Mouse (Mus musculus): ENCODE data around the gene Caskin2. TPM values are rescaled to one million over a fixed set of nuclear protein-coding genes. Genes with fewer than 3 reads are reported as not detected.

Gene Caskin2
- polyA plus RNA-seq, 1 experiment from 2014 or later = 17.4 TPM

- ATAC-seq (replicated peaks; ENCODE audit: insufficient number of reproducible peaks, low FRiP score, low TSS enrichment) = no peak
- 77% methylated on average over 6 of the region's 6 CpGs for WGBS (ENCODE audit: insufficient replicate concordance)
- no peaks in the 10 kb centered on the region for H3K27me3 ChIP-seq (ENCODE audit: control insufficient read depth, insufficient read depth, low read length)
- H3K4me1 ChIP-seq (ENCODE audit: control insufficient read depth, insufficient read depth, low read length) = no peaks in the 10 kb centered on the region
- no peaks in the 10 kb centered on the region for H3K9me3 ChIP-seq (replicated peaks; ENCODE audit: control insufficient read depth, low read length)
- H3K9ac ChIP-seq (ENCODE audit: low read depth, low read length) = no peak overlapping the region
- no peak overlapping the region for H3K4me2 ChIP-seq
- no peak overlapping the region for H3K4me3 ChIP-seq (ENCODE audit: low read depth, low read length)
- H3K36me3 ChIP-seq (ENCODE audit: control insufficient read depth, insufficient read depth, low read length) = peaks cover 24% of the 10 kb centered on the region; the same call in 1 of the 2 replicates
- no peak overlapping the region for H3K27ac ChIP-seq (ENCODE audit: low read depth, low read length)
Observed at GRCm38 (mm10) chr11:115786473-115786872, 27.0 kb downstream of the Caskin2 start.

- no peak for ATAC-seq (replicated peaks; ENCODE audit: insufficient number of reproducible peaks, low FRiP score, low TSS enrichment)
- Histone ChIP-seq H3K4me3 (ENCODE audit: low read depth, low read length) (no peak overlapping the region), H3K4me2 (peak overlapping the region; percentile 56), H3K36me3 (ENCODE audit: control insufficient read depth, insufficient read depth, low read length) (no peaks in the 10 kb centered on the region), H3K27ac (ENCODE audit: low read depth, low read length) (peak overlapping the region; percentile 91), H3K4me1 (ENCODE audit: control insufficient read depth, insufficient read depth, low read length) (peaks cover 49% of the 10 kb centered on the region), H3K9me3 (replicated peaks; ENCODE audit: control insufficient read depth, low read length) (no peaks in the 10 kb centered on the region), H3K27me3 (ENCODE audit: control insufficient read depth, insufficient read depth, low read length) (no peaks in the 10 kb centered on the region), H3K9ac (ENCODE audit: low read depth, low read length) (peak overlapping the region; percentile 64)
- WGBS (ENCODE audit: insufficient replicate concordance) = 19% methylated on average over 20 of the region's 20 CpGs
Observed at GRCm38 (mm10) chr11:115780141-115781070, 33.0 kb downstream of the Caskin2 start.

DNA sequence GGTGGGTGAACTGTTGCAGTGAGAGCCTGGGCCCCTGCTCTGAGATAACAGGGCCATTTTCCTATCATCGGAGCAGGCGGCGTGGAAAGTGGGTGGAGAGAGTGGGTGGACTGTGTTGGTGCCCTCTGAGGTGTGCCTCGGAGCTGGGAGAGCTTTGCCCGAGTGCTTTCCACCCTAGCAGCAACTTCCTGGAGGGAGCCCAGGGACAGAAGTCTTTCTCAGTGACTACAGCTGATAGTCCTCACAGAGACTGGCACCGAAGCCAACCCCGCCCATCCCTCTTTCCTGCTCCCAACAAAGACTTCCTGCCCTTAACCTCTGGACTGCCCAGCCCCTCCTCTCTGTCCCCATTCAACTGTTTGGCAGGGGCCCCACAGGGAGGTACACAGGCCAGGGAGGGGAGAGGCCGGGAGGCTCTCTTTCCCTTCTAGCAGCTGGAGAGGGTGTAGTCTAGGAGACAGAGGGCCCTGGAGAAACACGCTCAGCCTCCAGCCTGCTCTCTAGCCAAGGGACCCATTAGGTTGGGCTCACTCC lies 34.3 kb downstream of the Caskin2 start:
- H3K4me2 ChIP-seq = peak overlapping the region; percentile 56

GRCm38 (mm10) chr11:115777487-115778335 lies 35.7 kb downstream of the Caskin2 start:
- H3K9ac ChIP-seq (ENCODE audit: low read depth, low read length) = no peak overlapping the region
- H3K4me3 ChIP-seq (ENCODE audit: low read depth, low read length) = no peak overlapping the region
- H3K4me1 ChIP-seq (ENCODE audit: control insufficient read depth, insufficient read depth, low read length) = peaks cover 59% of the 10 kb centered on the region
- no peaks in the 10 kb centered on the region for H3K9me3 ChIP-seq (replicated peaks; ENCODE audit: control insufficient read depth, low read length)
- H3K36me3 ChIP-seq (ENCODE audit: control insufficient read depth, insufficient read depth, low read length) = no peaks in the 10 kb centered on the region
- H3K27me3 ChIP-seq (ENCODE audit: control insufficient read depth, insufficient read depth, low read length) = no peaks in the 10 kb centered on the region
- H3K4me2 ChIP-seq = no peak overlapping the region
- WGBS (ENCODE audit: insufficient replicate concordance) = 85% methylated on average over 17 of the region's 17 CpGs
- 0 out of 2 replicates have a peak overlapping the region, but pooled peaks have one; percentile 29 for H3K27ac ChIP-seq (ENCODE audit: low read depth, low read length)
- ATAC-seq (replicated peaks; ENCODE audit: insufficient number of reproducible peaks, low FRiP score, low TSS enrichment) = no peak

More for the DNA sequence above, 34.3 kb downstream of the Caskin2 start:
- no peaks in the 10 kb centered on the region for H3K9me3 ChIP-seq (replicated peaks; ENCODE audit: control insufficient read depth, low read length)
- H3K4me3 ChIP-seq (ENCODE audit: low read depth, low read length) = 0 out of 2 replicates have a peak overlapping the region, but pooled peaks have one; percentile 6
- no peaks in the 10 kb centered on the region for H3K36me3 ChIP-seq (ENCODE audit: control insufficient read depth, insufficient read depth, low read length)
- peak overlapping the region; percentile 64 for H3K9ac ChIP-seq (ENCODE audit: low read depth, low read length)
- H3K27ac ChIP-seq (ENCODE audit: low read depth, low read length) = peak overlapping the region; percentile 91
- ATAC-seq (replicated peaks; ENCODE audit: insufficient number of reproducible peaks, low FRiP score, low TSS enrichment) = peak; percentile 90
- 2% methylated on average over 9 of the region's 9 CpGs for WGBS (ENCODE audit: insufficient replicate concordance)
- H3K27me3 ChIP-seq (ENCODE audit: control insufficient read depth, insufficient read depth, low read length) = no peaks in the 10 kb centered on the region
- H3K4me1 ChIP-seq (ENCODE audit: control insufficient read depth, insufficient read depth, low read length) = peaks cover 59% of the 10 kb centered on the region

GRCm38 (mm10) chr11:115776954-115777353 lies 36.5 kb downstream of the Caskin2 start:
- 71% methylated on average over 9 of the region's 9 CpGs for WGBS (ENCODE audit: insufficient replicate concordance)
- no peak overlapping the region for H3K9ac ChIP-seq (ENCODE audit: low read depth, low read length)
- peaks cover 59% of the 10 kb centered on the region for H3K4me1 ChIP-seq (ENCODE audit: control insufficient read depth, insufficient read depth, low read length)
- H3K36me3 ChIP-seq (ENCODE audit: control insufficient read depth, insufficient read depth, low read length) = 0 out of 2 replicates have a peak, but pooled peaks cover 3% of the 10 kb centered on the region
- no peaks in the 10 kb centered on the region for H3K9me3 ChIP-seq (replicated peaks; ENCODE audit: control insufficient read depth, low read length)
- H3K4me2 ChIP-seq = no peak overlapping the region
- peak overlapping the region; percentile 29; the same call in 1 of the 2 replicates for H3K27ac ChIP-seq (ENCODE audit: low read depth, low read length)
- no peak overlapping the region for H3K4me3 ChIP-seq (ENCODE audit: low read depth, low read length)
- no peak for ATAC-seq (replicated peaks; ENCODE audit: insufficient number of reproducible peaks, low FRiP score, low TSS enrichment)
- H3K27me3 ChIP-seq (ENCODE audit: control insufficient read depth, insufficient read depth, low read length) = no peaks in the 10 kb centered on the region

GRCm38 (mm10) chr11:115775821-115776665 lies 37.4 kb downstream of the Caskin2 start:
- H3K9ac ChIP-seq (ENCODE audit: low read depth, low read length) = peak overlapping the region; percentile 6; the same call in 1 of the 2 replicates
- peak overlapping the region; percentile 20 for H3K4me2 ChIP-seq
- H3K4me1 ChIP-seq (ENCODE audit: control insufficient read depth, insufficient read depth, low read length) = peaks cover 57% of the 10 kb centered on the region
- no peak overlapping the region for H3K4me3 ChIP-seq (ENCODE audit: low read depth, low read length)
- 40% methylated on average over 18 of the region's 18 CpGs for WGBS (ENCODE audit: insufficient replicate concordance)
- 0 out of 2 replicates have a peak, but pooled peaks cover 3% of the 10 kb centered on the region for H3K36me3 ChIP-seq (ENCODE audit: control insufficient read depth, insufficient read depth, low read length)
- no peak for ATAC-seq (replicated peaks; ENCODE audit: insufficient number of reproducible peaks, low FRiP score, low TSS enrichment)
- peak overlapping the region; percentile 57 for H3K27ac ChIP-seq (ENCODE audit: low read depth, low read length)
- H3K9me3 ChIP-seq (replicated peaks; ENCODE audit: control insufficient read depth, low read length) = no peaks in the 10 kb centered on the region
- no peaks in the 10 kb centered on the region for H3K27me3 ChIP-seq (ENCODE audit: control insufficient read depth, insufficient read depth, low read length)

DNA sequence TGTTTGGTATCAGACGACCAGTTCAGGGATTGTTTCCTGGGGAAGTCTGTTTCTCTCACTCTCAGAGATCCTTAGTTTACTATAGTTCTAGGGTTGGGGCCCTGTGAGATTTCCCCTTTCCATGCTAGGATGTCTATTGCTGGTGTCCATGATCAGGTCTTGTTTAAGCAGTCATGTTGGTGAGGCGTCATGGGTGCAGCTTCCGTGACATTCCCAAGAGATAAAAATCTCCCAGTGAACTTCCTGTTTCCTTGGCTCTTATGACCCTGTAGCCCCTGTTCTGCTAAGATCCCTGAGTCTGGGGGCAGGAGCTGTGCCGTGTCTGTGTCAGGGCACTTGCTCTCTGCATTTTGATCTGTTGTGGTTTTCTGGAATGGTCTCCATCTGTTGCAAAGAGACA lies 38.8 kb downstream of the Caskin2 start:
- no peak overlapping the region for H3K4me2 ChIP-seq
- H3K9me3 ChIP-seq (replicated peaks; ENCODE audit: control insufficient read depth, low read length) = no peaks in the 10 kb centered on the region
- H3K27ac ChIP-seq (ENCODE audit: low read depth, low read length) = 0 out of 2 replicates have a peak overlapping the region, but pooled peaks have one; percentile 12
- 53% methylated on average over 4 of the region's 4 CpGs for WGBS (ENCODE audit: insufficient replicate concordance)
- no peak overlapping the region for H3K9ac ChIP-seq (ENCODE audit: low read depth, low read length)
- H3K36me3 ChIP-seq (ENCODE audit: control insufficient read depth, insufficient read depth, low read length) = 0 out of 2 replicates have a peak, but pooled peaks cover 3% of the 10 kb centered on the region
- no peak for ATAC-seq (replicated peaks; ENCODE audit: insufficient number of reproducible peaks, low FRiP score, low TSS enrichment)
- peaks cover 49% of the 10 kb centered on the region for H3K4me1 ChIP-seq (ENCODE audit: control insufficient read depth, insufficient read depth, low read length)
- H3K4me3 ChIP-seq (ENCODE audit: low read depth, low read length) = no peak overlapping the region
- H3K27me3 ChIP-seq (ENCODE audit: control insufficient read depth, insufficient read depth, low read length) = no peaks in the 10 kb centered on the region
